Mouse (Mus musculus): Measurements from ENCODE around the gene Tbx2.

Gene Tbx2

DNA sequence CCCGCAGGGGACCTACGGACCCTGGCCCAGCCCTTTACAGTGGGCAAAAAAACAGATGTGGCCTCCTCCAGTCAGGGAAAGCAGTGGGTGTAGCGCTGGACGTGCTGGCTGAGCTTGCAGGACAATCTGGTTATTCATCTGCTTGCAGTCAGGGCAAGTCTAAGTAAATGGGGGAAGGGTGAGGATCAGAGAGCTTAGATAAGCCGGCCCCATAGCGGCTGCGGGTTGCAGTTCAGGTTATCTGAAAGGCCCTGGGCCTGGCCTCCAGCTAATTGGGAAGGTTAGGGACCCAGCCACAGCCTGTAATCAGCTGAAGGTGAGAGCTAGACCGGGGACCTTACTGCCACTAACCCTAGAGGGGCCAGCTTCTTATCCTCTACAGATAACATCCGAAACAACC lies 5.0 kb upstream of the Tbx2 start:
- no peak for DNase-seq

DNA sequence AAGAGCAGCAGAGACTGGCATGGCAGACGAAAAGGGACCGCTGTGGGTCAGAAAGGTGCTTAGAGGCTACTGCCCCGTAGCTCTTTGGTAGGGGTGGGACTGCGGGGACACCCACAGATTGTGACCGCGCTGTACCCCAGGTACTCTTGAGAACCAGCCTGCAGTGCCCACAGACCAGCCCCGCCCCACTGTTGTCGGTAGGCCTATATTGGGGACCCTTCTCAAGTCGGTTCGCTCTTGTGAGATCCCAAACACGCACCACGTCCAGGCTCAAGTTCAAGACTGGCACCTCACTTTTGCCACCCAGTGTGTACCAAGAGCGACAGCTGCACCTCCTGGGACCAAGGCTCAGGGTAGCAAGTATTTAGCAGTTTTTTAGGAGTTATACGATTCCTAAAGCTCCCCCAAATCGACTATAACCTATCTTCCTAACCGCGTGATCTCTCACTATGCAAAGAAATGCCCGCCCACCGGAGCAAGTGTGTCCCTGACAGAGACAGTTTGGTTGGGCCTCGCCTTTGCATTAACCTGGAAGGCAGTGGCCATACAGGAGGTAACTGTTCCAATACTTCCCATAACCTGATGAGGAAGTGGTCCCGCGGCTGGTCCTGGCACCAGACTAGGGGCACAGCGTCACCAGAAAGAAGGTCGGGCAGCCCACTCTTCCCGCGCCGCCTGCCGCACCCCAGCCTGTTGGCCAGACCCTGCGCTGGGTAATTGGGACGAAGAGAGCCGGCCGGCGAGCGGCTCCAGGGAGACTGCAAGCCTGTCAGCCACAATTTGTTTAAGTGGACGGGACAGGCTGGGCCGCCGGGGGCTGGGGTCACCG lies 3.4 kb upstream of the Tbx2 start:
- DNase-seq: no peak

DNA sequence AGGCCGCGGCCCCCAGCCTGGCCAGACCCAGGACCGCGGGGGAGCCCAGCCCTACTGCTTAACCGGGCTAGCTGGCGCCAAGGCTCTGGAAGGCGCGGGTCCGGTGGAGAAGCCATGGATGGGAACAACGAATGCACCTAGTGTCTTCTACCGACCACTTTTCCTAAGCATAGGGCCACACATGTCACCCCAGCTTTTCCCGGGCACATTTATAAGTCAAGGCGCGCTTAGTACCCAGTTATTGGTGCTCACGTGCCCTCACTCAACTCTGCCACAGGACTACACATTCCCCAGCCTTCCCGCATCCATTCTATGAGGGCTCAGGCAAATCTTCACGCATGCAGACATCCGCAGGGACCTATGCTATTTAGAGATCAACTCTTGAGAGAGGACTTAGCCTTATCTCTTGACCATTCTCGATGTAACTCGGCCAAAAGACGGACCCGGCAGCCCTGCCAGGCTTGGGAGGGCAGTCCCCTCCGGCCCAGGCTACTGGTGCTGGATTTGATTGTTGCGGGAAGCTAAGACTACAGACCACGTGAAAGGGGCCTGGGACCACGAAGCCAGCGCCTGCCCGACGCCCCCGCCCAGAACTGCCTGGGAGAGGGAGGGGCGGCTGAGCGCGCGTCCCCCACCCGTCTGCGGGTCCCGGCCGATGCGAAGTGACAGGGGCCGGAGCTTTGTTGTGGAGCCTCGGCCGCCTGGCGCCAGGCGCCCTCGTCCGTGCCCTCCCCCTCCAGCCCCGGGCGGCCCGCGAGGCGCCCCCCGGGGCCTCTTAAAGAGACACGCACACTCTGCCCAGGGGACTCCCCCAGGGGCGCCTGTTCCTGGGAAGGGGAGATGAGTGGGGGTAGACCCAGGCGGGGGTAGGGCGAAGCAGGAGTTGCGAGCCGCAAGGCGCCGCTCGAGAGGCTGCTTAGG lies 2.6 kb upstream of the Tbx2 start:
- DNase-seq: no peak

DNA sequence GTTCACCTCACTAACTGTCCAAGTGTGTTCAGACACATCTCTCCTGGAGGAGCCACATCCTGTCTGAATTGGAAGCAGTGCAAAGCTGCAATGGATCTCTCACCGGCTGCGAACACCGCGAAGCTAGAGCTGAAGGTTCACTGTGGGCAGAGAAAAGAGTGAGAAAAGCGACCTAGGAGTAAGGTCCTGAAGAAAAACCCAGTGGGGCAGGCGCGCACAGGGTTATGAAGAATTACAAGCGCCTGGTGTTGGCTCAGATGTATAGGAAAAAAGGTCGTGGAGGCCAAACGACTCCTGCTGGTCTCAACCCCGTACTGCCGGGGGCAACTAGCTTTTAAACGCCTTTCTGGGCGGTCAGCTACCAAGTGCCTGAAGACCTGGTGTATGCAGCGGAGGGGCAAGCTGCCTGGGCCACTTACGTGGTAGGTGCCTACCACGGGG lies 1.4 kb upstream of the Tbx2 start:
- no peak for DNase-seq

DNA sequence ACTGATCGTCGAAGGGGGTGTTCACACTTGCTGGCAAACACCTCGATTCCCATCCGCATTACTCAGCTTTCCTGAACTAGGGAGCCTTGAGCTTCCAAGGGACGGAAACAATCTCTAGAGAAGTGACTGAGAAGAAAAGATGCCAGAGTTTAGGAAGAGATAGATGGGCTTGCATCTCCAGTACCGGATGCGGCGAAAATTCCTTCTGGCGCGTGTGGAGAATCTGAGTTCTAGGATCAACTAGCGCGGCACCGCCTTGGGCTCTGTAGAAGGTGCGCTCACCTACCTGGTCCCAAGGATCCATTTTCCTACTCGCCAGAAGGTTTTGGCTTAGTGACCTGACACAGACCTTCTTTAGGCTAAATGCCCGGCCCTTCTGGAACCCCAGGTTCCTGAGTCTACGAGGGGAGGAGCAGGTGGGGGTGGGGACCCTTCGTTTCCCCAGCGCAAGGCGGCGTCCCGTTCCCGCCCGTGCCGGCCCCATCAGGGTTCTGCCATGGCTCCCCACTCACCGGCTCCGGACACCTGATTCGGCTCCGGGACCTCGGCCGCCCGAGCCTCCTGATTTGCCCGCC lies 608 bp upstream of the Tbx2 start:
- no peak for DNase-seq

DNA sequence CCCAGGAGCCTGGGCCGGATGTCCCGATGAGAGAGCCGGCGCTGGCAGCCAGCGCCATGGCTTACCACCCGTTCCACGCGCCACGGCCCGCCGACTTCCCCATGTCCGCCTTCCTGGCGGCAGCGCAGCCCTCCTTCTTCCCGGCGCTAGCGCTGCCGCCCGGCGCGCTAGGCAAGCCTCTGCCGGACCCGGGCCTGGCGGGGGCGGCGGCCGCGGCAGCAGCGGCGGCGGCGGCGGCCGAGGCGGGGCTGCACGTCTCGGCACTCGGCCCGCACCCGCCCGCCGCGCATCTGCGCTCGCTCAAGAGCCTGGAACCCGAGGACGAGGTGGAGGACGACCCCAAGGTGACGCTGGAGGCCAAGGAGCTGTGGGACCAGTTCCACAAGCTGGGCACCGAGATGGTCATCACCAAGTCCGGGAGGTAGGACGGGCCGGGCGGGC lies 750 bp downstream of the Tbx2 start:
- DNase-seq: no peak

DNA sequence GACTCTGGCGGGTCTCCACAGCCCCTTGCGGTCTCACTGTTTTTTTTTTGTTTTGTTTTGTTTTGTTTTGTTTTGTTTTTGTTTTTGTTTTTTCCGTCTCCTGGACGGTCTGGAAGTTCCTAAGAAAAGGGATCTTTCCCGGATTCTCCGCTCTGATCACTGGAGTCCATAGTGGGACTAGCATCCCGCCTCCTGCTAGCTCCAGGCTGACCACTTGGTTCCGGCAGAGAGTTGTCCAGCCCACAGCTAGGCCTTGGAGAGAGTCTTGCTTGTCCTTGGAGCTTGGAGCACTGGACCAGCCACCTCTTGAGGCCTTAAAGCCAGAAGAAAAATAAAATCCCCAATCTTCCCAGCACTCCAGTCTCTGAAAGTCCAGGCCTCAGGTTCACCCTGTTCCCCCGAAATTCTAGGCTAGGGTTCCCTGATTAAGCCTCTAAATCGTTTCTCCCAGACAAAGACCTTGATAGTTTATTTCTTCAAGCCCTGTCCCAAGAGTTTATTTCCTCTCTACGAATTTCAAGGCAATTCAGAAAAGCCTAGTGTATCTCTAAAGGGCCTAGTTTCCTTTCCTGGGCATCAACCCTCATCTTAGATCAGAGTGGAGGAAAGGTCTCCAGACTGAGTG lies 1.5 kb downstream of the Tbx2 start:
- DNase-seq: no peak

DNA sequence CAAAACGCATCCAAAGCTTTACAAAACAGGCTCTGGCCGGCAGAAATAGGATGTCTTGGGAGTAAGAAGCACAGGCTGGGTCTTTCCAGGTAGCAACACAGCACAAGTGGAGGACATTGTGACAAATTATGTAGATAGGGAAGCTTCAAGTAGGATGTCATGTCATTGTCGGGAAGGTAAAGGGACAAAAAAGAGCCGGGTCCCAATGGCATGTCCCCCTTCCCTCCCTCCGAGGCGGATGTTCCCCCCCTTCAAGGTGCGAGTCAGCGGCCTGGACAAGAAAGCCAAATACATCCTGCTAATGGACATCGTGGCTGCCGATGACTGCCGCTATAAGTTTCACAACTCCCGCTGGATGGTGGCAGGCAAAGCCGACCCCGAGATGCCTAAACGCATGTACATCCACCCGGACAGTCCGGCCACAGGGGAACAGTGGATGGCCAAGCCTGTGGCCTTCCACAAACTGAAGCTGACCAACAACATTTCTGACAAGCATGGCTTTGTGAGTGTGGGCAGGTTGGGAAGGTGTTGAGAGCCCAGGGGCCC lies 2.1 kb downstream of the Tbx2 start:
- DNase-seq: no peak

DNA sequence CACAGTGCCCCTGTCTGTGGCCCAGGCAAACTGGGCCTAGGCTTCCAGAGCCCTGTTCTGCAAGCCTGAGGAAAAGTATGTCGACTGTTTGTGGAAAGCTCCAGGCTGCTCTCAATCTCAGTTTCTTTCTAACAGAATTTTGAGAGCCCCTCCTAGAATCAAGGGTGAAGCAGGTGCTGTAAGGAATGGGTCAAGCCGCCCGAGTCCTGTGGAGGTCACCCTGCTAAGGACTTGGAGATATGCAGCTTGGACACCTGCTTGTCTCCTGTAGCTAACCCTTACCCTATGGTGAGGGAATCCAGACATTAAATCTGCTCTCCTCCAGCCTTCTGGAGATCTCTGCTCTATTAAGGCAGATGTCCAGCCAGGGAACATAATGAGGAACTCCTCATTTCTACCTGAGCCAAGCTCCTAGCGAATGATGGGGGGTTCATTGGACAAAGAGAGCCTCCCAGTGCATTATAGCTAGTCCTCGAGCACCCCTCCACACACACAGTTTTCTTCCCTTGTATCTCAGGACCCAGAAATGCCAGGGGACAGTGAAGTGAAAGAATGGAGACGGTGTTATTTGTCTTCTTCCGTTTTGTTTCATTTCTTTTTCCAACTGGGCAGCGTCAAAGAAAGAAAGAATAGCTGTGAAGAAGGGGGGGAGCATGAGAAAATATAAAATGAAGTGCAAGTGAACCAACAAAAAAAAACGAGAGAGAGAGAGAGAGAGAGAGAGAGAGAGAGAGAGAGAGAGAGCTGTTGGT lies 2.8 kb downstream of the Tbx2 start:
- DNase-seq: no peak

DNA sequence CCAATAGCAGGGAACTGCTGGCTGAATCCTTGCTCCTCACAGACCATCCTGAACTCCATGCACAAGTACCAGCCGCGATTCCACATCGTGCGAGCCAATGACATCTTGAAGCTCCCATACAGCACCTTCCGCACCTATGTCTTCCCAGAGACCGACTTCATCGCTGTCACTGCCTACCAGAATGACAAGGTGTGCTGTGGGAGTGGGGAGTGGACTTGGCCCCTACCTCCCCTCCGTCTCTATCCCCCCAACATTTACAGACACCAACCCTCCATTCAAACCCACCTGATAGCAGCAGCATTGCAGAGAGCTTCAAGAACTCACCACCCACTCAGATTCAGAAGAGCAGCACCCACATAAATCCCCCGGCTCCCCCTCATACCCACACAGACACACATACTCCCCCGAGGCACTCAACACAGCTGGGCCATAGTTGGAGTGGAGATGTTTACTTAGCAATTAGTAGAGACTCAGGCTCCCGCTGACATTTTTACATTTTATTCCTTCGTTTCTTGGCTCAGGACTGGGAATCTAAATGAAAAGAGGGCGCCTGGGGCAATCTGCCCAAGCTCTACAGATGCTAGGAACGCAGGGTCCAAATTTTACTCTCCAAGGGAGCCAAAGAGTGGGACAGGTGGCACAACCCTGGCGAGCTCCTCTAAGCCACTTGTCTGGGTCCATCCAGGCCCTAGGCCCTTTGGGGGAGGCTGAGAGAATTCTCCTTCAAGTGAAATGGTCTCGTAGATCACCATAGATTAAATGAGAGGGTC lies 3.6 kb downstream of the Tbx2 start:
- no peak for DNase-seq

DNA sequence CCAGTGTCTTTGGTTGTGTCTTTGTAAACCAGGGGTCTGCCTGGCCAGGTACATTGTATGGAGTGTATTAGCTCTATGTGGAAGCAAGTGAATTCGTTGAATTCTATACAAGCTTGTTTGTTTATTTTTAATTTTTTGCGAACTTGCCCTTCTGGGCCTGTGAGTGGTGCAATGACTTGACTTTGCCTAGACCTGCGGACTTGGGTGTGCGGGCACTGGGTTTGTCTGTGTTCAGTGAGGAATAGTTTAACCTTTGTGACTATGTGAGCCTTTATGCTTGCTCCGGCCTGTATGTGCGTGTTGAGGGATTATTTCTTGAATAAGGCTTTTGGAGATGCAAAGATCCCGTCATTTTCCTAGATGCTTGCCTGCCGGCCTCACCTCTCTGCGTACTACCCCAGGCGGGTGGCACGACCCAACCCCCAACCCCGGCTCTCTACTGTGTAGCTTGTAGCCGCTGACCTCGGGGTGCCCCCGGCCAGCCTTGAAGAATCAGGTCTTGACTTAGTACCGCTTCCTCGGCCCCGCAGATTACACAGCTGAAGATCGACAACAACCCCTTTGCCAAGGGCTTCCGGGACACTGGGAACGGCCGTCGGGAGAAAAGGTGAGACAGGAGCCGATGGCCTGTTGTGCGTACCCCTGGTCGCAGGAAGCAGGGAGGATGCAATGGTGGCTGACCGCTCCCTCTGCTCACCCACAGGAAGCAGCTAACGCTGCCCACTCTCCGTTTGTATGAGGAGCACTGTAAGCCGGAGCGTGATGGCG lies 4.4 kb downstream of the Tbx2 start:
- DNase-seq: no peak

DNA sequence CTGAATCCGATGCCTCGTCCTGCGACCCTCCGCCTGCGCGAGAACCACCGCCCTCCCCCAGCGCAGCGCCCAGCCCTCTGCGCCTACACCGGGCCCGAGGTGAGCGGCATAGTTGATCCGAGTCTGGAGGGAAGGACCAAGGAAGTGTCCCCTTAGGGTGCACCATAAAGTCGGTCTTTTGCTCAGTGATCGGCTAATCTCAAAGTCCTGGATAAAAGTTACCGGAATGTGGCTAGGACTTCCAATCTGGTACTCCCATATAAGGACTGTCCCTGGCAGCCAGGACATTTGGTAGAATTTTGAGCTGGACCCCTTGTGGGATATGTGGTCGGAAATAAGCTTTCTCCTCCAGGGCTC lies 4.9 kb downstream of the Tbx2 start:
- DNase-seq: no peak

DNA sequence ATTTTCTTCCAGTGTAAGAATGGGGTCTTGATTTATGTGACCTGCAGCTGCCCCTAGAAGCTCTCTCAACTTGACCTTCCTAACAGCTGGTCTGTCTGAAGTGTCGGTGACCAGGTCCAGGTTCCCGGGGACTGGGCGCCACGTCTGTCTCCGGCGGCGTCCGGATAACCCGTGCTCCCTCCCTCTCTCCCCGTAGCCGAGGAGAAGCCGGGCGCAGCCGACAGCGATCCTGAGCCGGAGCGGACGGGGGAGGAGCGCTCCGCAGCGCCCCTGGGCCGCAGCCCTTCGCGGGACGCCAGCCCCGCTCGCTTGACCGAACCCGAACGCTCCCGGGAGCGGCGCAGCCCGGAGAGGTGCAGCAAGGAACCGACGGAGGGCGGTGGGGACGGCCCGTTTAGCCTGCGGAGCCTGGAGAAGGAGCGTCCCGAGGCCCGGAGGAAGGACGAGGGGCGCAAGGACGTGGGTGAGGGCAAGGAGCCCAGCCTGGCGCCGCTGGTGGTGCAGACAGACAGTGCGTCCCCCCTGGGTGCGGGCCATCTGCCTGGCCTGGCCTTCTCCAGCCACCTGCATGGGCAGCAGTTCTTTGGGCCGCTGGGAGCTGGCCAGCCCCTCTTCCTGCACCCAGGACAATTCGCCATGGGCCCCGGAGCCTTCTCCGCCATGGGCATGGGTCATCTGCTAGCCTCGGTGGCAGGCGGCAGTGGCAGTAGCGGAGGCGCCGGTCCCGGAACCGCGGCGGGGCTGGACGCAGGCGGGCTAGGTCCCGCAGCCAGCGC lies 5.5 kb downstream of the Tbx2 start:
- no peak for DNase-seq

DNA sequence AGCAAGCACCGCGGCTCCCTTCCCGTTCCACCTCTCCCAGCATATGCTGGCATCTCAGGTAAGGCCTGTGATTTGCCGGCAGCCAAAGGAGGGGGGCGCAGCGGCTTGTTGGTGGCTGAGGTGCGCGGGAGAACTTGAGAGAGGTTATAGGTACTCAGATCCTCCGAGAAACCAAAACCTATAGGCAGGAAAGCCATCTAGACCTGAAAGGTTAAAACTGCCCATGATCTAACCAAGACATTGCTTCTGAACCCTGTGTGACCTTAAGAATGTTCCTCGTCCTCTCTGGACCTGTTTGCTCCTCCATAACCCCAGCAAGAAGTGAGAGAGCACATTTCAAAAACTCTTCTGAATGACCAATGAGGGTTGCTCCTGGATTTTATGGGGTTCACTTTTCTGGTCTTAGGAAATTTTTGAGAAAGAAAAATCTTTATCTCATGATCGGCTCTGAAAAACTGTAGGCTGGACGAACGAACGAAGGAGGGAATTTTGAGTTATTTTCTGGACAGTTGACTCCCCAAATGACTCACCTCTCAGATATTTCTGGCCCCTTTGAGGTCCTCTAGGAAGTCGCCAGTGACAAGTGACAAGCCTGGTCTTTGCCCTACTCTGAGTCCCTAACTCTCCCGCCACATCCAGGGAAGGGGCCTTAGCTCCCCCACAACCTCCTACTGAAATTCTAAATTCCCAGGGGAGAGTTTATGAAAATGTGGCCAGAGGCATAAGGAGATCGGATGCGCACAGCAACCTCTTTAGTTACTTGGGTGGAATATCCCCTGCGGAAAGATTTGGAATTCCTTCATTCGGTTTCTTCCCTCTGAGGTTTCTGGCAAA lies 6.3 kb downstream of the Tbx2 start:
- no peak for DNase-seq

DNA sequence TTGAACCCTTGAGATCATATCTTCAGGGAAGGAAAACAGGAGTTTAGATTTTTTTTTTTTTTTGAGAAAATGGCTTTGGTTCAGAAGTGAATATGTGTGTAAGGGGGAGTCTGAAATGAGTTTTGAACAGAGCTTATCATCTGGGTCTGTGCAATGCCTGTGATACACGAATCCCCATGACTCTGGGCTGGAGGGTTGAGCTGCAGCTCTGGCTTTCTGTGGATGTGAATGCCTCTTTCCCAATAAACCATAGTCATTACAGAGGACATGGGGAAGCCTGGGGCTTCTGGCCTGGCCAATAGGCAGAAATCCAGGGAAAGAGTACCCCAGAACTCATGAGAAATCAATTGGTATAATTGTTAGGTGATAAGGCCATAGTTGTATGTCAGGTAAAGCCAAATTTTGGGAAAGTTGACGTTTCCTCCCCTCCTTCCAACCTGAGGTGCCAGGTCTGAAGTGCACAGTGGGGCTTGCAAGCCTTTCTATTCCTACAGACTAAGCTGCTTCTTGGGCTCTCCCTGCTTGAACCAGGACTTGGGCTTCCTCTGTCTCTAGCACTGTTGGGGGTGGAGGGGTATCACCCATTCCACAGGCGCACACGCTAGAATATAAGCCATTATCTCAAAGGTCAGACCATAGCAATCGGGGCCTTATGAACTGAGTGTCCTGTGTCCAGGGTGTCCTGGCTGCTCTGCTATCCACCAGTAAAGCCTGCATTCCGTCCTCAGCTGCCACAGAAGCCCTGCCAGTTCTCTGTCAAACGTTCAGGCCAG lies 7.1 kb downstream of the Tbx2 start:
- no peak for DNase-seq

DNA sequence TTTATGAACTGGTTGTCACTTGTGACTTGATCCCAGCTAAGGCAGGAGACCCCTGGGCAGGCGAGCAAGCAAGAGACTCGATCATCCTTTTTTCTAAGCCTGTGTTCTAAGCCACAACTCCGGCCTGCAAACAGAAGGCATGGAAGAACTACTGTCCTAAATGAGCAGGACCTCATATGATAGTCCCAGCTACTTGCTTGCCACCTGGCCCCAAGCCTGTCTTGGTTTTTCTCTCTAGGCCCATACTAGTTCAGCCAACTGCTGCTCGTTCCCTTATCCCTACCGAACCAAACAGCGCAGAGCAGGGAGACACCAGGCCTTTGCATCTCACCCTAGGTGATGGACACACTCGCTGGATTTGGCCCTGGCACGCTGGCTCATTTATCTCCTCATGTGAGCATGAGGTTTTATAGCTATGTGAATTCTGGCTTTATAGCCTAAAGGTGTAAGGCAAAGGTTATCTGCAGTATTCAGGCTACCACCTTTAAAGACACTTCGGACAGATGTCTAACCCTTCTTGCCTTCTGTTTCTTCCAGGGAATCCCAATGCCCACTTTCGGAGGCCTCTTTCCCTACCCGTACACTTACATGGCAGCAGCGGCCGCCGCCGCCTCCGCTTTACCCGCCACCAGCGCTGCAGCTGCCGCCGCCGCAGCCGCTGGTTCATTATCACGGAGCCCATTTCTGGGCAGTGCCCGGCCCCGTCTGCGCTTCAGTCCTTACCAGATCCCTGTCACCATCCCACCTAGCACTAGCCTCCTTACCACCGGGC lies 7.9 kb downstream of the Tbx2 start:
- no peak for DNase-seq

DNA sequence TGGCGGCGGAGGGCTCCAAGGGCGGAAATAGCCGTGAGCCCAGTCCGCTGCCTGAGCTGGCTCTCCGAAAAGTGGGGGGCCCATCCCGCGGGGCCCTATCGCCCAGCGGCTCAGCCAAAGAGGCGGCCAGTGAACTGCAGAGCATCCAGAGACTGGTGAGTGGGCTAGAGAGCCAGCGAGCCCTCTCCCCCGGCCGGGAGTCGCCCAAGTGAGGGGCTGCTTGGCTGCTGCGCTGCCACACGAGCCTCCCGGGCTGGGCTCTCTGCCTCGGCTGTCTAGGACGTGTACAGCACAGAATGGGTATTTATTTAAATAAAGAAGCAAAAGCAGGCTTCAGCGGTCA lies 8.4 kb downstream of the Tbx2 start:
- no peak for DNase-seq
